13 mouse cellular contexts compared by ENCODE assay signal in the genomic region with DNA sequence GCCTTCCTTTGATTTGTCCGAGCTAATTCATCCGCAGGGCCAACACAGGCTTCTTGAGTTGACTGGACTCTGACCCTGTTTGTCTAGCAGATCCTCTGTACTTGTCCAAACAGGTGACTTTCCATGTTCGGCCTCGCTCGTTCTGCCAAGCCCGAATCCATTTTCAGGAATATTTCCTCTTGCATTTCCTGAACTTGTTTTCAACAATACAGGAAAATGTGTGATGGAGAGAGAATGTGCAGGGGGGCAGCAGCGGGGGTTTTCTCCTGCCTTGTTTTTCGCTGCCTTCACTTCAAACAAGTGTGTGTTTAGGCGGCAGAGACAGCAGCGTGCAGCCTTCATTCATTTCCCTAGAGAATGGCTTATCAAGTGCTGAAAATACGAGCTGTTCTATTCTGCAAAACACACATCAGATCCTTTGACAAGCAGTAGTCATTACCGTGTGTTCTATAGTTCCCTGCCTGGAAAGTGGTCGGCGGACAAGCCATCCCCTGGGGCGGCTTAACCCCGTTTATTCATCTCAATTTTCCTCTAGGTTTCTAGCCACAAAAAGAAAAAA.
DNase-seq lines count a peak whose midpoint lies in the region; ATAC-seq and TF ChIP-seq lines count a peak whose summit lies in the region.
"Had no signal": no experiment of that assay in that cellular context is flagged by ENCODE, and none has a peak within 500 bp of the region (broad histone marks: within the 10 kb centered on the region; RNA-seq: fewer than 3 reads in every experiment).

No protein-coding gene starts in this region.

- peak overlapping the region; percentile 47 for H3K4me2 ChIP-seq in forebrain, embryonic 13.5 days
- peak overlapping the region; percentile 33 for H3K4me2 ChIP-seq in limb, embryonic 12.5 days
- peak overlapping the region; percentile 45 for H3K4me2 ChIP-seq in neural tube, embryonic 13.5 days

- peaks cover 29% of the 10 kb centered on the region for H3K4me1 ChIP-seq in forebrain, embryonic 13.5 days
- peaks cover 24% of the 10 kb centered on the region for H3K4me1 ChIP-seq in limb, embryonic 12.5 days (replicated peaks)
- peaks cover 28% of the 10 kb centered on the region for H3K4me1 ChIP-seq in neural tube, embryonic 13.5 days (replicated peaks)

- 13% methylated on average over 16 of the region's 16 CpGs for WGBS in forebrain, embryonic 13.5 days
- 40% methylated on average over 16 of the region's 16 CpGs for WGBS in limb, embryonic 12.5 days
- 35% methylated on average over 16 of the region's 16 CpGs for WGBS in neural tube, embryonic 13.5 days

- DNase-seq in left cerebral cortex, adult 2 months (ENCODE audit: extremely low spot score in 1 of 2, low spot score in 2 of 2), result no peak
- DNase-seq in left cerebral cortex, postnatal 10 days (ENCODE audit: extremely low spot score in 1 of 2, low spot score in 2 of 2), result no peak
- no peak for DNase-seq in adipocyte (ENCODE audit: low spot score)
- DNase-seq in urinary bladder, postnatal 25 days (ENCODE audit: low spot score), result no peak
- no peak for DNase-seq in adrenal gland, postnatal 36 days
- DNase-seq: cerebellum, postnatal 10 days; heart, postnatal 14 days; thymus, adult 18-20 months had no signal

- peak overlapping the region; percentile 40; the same call in 1 of the 2 replicates for H3K9ac ChIP-seq in forebrain, embryonic 13.5 days
- no peak overlapping the region for H3K9ac ChIP-seq in limb, embryonic 12.5 days (replicated peaks)
- 0 out of 2 replicates have a peak overlapping the region, but pooled peaks have one; percentile 12 for H3K9ac ChIP-seq in neural tube, embryonic 13.5 days
- H3K9ac ChIP-seq: liver, embryonic 14.5 days had no signal

- peaks cover 11% of the 10 kb centered on the region for H3K9me3 ChIP-seq in forebrain, embryonic 13.5 days (replicated peaks)
- peaks cover 8% of the 10 kb centered on the region for H3K9me3 ChIP-seq in limb, embryonic 12.5 days
- H3K9me3 ChIP-seq in neural tube, embryonic 13.5 days, result peaks cover 16% of the 10 kb centered on the region

- H3K36me3 ChIP-seq in forebrain, embryonic 13.5 days (ENCODE audit: poor library complexity, severe bottlenecking), result no peaks in the 10 kb centered on the region
- no peaks in the 10 kb centered on the region for H3K36me3 ChIP-seq in limb, embryonic 12.5 days
- H3K36me3 ChIP-seq in neural tube, embryonic 13.5 days, result peaks cover 9% of the 10 kb centered on the region; the same call in 1 of the 2 replicates

- no peak overlapping the region for H3K4me3 ChIP-seq in left cerebral cortex, adult 2 months
- H3K4me3 ChIP-seq in forebrain, embryonic 13.5 days, result 0 out of 2 replicates have a peak overlapping the region, but pooled peaks have one; percentile 4
- no peak overlapping the region for H3K4me3 ChIP-seq in limb, embryonic 12.5 days (replicated peaks)
- no peak overlapping the region for H3K4me3 ChIP-seq in neural tube, embryonic 13.5 days

- peak; percentile 61 for ATAC-seq in forebrain, embryonic 13.5 days
- ATAC-seq in limb, embryonic 12.5 days (ENCODE audit: insufficient number of reproducible peaks, insufficient read depth, low FRiP score, low TSS enrichment, low read depth), result no peak; the same call in 1 of the 2 replicates
- peak; percentile 66 for ATAC-seq in neural tube, embryonic 13.5 days (ENCODE audit: low read depth)
- ATAC-seq: Patski had no signal

- peaks cover 8% of the 10 kb centered on the region for H3K27me3 ChIP-seq in forebrain, embryonic 13.5 days
- no peaks in the 10 kb centered on the region for H3K27me3 ChIP-seq in limb, embryonic 12.5 days
- H3K27me3 ChIP-seq in neural tube, embryonic 13.5 days, result peaks cover 12% of the 10 kb centered on the region; the same call in 1 of the 2 replicates

- H3K27ac ChIP-seq in left cerebral cortex, adult 2 months, result peak overlapping the region; percentile 78
- H3K27ac ChIP-seq in forebrain, embryonic 13.5 days, result peak overlapping the region; percentile 25
- H3K27ac ChIP-seq in limb, embryonic 12.5 days, result no peak overlapping the region
- peak overlapping the region; percentile 43 for H3K27ac ChIP-seq in neural tube, embryonic 13.5 days (replicated peaks)
- H3K27ac ChIP-seq: liver, embryonic 14.5 days had no signal

- no peak for TF ChIP-seq CTCF in left cerebral cortex, adult 2 months (IDR thresholded peaks at IDR 0.05)

- intact Hi-C loops in left cerebral cortex, adult 2 months (cut with DNase I), result loop anchor here (5.0 kb wide), 1 partner anchor 205 kb away; no protein-coding TSS in a partner anchor
- intact Hi-C loops in left cerebral cortex, postnatal 10 days (cut with DNase I), result no loop called here
